Mouse (Mus musculus): Measurements from ENCODE around the gene Fars2.
A peak's percentile ranks its signal among the peaks of the same experiment; 100 is the strongest.
"Not testable (repeated sequence)": the region's sequence is repeated elsewhere in the genome, so short reads cannot be mapped to it uniquely, and the experiment has no call there.

Fars2 gene

GRCm38 (mm10) chr13:36368799-36369198 lies 251.6 kb downstream of the Fars2 start:
- DNase-seq (ENCODE audit: low spot score) = no peak

- DNase-seq (ENCODE audit: low spot score) = no peak
Observed at GRCm38 (mm10) chr13:36369400-36369799, 252.2 kb downstream of the Fars2 start.

- DNase-seq (ENCODE audit: low spot score) = no peak
Observed at GRCm38 (mm10) chr13:36383236-36383635, 266.0 kb downstream of the Fars2 start.

- DNase-seq (ENCODE audit: low spot score) = no peak
Observed at GRCm38 (mm10) chr13:36386074-36386473, 268.9 kb downstream of the Fars2 start.

GRCm38 (mm10) chr13:36391936-36392335 lies 274.7 kb downstream of the Fars2 start:
- no peak for DNase-seq (ENCODE audit: low spot score)

- DNase-seq (ENCODE audit: low spot score) = no peak
Observed at GRCm38 (mm10) chr13:36392666-36393065, 275.5 kb downstream of the Fars2 start.

- DNase-seq (ENCODE audit: low spot score) = no peak
Observed at GRCm38 (mm10) chr13:36401011-36401410, 283.8 kb downstream of the Fars2 start.

GRCm38 (mm10) chr13:36413276-36413675 lies 296.1 kb downstream of the Fars2 start:
- DNase-seq (ENCODE audit: low spot score) = no peak

- DNase-seq (ENCODE audit: low spot score) = no peak
Observed at GRCm38 (mm10) chr13:36415176-36415575, 298.0 kb downstream of the Fars2 start.

- no peak for DNase-seq (ENCODE audit: low spot score)
Observed at GRCm38 (mm10) chr13:36416546-36416945, 299.3 kb downstream of the Fars2 start.

- DNase-seq (ENCODE audit: low spot score) = no peak
Observed at GRCm38 (mm10) chr13:36419357-36419756, 302.1 kb downstream of the Fars2 start.

GRCm38 (mm10) chr13:36422446-36422845 lies 305.2 kb downstream of the Fars2 start:
- no peak for DNase-seq (ENCODE audit: low spot score)

- DNase-seq (ENCODE audit: low spot score) = not testable (repeated sequence)
Observed at GRCm38 (mm10) chr13:36425824-36426705, 308.9 kb downstream of the Fars2 start.

- DNase-seq (ENCODE audit: low spot score) = no peak
Observed at GRCm38 (mm10) chr13:36429500-36430189, 312.4 kb downstream of the Fars2 start.

GRCm38 (mm10) chr13:36430420-36431114 lies 313.4 kb downstream of the Fars2 start:
- no peak for DNase-seq (ENCODE audit: low spot score)

- DNase-seq (ENCODE audit: low spot score) = peak; percentile 24
Observed at GRCm38 (mm10) chr13:36431974-36432518, 314.8 kb downstream of the Fars2 start.

- no peak for DNase-seq (ENCODE audit: low spot score)
Observed at GRCm38 (mm10) chr13:36444748-36445423, 327.7 kb downstream of the Fars2 start.

GRCm38 (mm10) chr13:36447947-36448346 lies 330.7 kb downstream of the Fars2 start:
- DNase-seq (ENCODE audit: low spot score) = no peak

- no peak for DNase-seq (ENCODE audit: low spot score)
Observed at GRCm38 (mm10) chr13:36448565-36448964, 331.4 kb downstream of the Fars2 start.

- no peak for DNase-seq (ENCODE audit: low spot score)
Observed at GRCm38 (mm10) chr13:36451437-36451836, 334.2 kb downstream of the Fars2 start.

- DNase-seq (ENCODE audit: low spot score) = no peak
Observed at GRCm38 (mm10) chr13:36460473-36460872, 343.3 kb downstream of the Fars2 start.

- no peak for DNase-seq (ENCODE audit: low spot score)
Observed at GRCm38 (mm10) chr13:36463669-36464068, 346.5 kb downstream of the Fars2 start.
